In genomic region chr9:48538688-48539087, GRCm38 (mm10) we compare ENCODE assay signal across 8 mouse cellular contexts. TPM values are rescaled to one million over a fixed set of nuclear protein-coding genes. Genes with fewer than 3 reads are reported as not detected.
A peak's percentile ranks its signal among the peaks of the same experiment; 100 is the strongest.
DNase-seq lines count a peak whose midpoint lies in the region; ATAC-seq and TF ChIP-seq lines count a peak whose summit lies in the region.

No protein-coding gene starts in this region.

- peak overlapping the region; percentile 54; the same call in 1 of the 2 replicates for H3K9ac ChIP-seq in forebrain, embryonic 13.5 days
- no peak overlapping the region for H3K9ac ChIP-seq in liver, embryonic 11.5 days (ENCODE audit: low read depth, low read length)

- DNase-seq in adrenal gland, postnatal 14 days = peak; percentile 11
- DNase-seq in adrenal gland, postnatal 4 days (ENCODE audit: low spot score in 2 of 2) = no peak
- DNase-seq in left cerebral cortex, adult 18-20 months (ENCODE audit: low spot score in 2 of 2) = peak; percentile 9 to 15
- DNase-seq in left cerebral cortex, adult 8-10 months (ENCODE audit: low spot score in 2 of 2) = no peak
- DNase-seq in liver, embryonic 11.5 days (ENCODE audit: low spot score) = no peak
- DNase-seq in Muller cell, postnatal 12 days (ENCODE audit: inconsistent ontology term) = no peak

- TF ChIP-seq POLR2A in testis, adult 2 months (IDR thresholded peaks at IDR 0.05; ENCODE audit: control insufficient read depth, low read depth, low read length) = no peak

- TF ChIP-seq CTCF in testis, adult 2 months (IDR thresholded peaks at IDR 0.05; ENCODE audit: control insufficient read depth, insufficient read depth, insufficient replicate concordance, low read depth, low read length) = no peak

- H3K4me2 ChIP-seq in forebrain, embryonic 13.5 days = peak overlapping the region; percentile 60
- peak overlapping the region; percentile 40 for H3K4me2 ChIP-seq in liver, embryonic 11.5 days

- no peaks in the 10 kb centered on the region for H3K36me3 ChIP-seq in forebrain, embryonic 13.5 days (ENCODE audit: poor library complexity, severe bottlenecking)
- H3K36me3 ChIP-seq in liver, embryonic 11.5 days (ENCODE audit: control insufficient read depth, insufficient read depth, low read length) = no peaks in the 10 kb centered on the region
- H3K36me3 ChIP-seq in testis, adult 2 months (ENCODE audit: control insufficient read depth, insufficient read depth, low read length) = no peaks in the 10 kb centered on the region

- ATAC-seq in forebrain, embryonic 13.5 days = peak; percentile 66; the same call in 1 of the 2 replicates
- ATAC-seq in liver, embryonic 11.5 days (replicated peaks; ENCODE audit: low FRiP score) = no peak

- 0 out of 2 replicates have a peak, but pooled peaks cover 8% of the 10 kb centered on the region for H3K9me3 ChIP-seq in forebrain, embryonic 13.5 days (replicated peaks)
- H3K9me3 ChIP-seq in liver, embryonic 11.5 days (ENCODE audit: control insufficient read depth, low read length) = peaks cover 3% of the 10 kb centered on the region

- H3K27ac ChIP-seq in forebrain, embryonic 13.5 days = peak overlapping the region; percentile 68; the same call in 1 of the 2 replicates
- no peak overlapping the region for H3K27ac ChIP-seq in liver, embryonic 11.5 days (ENCODE audit: low read depth, low read length)
- no peak overlapping the region for H3K27ac ChIP-seq in testis, adult 2 months (ENCODE audit: control insufficient read depth, insufficient read depth, low read depth, low read length)

- 7% methylated on average over 12 of the region's 12 CpGs for WGBS in forebrain, embryonic 13.5 days
- 19% methylated on average over 12 of the region's 12 CpGs for WGBS in liver, embryonic 11.5 days

- H3K27me3 ChIP-seq in forebrain, embryonic 13.5 days = 0 out of 2 replicates have a peak, but pooled peaks cover 4% of the 10 kb centered on the region
- peaks cover 5% of the 10 kb centered on the region; the same call in 1 of the 2 replicates for H3K27me3 ChIP-seq in liver, embryonic 11.5 days (replicated peaks; ENCODE audit: control insufficient read depth, insufficient read depth, low read length)
- H3K27me3 ChIP-seq in testis, adult 2 months (ENCODE audit: control insufficient read depth, insufficient read depth, low read length) = no peaks in the 10 kb centered on the region

- H3K4me3 ChIP-seq in forebrain, embryonic 13.5 days = peak overlapping the region; percentile 27
- H3K4me3 ChIP-seq in liver, embryonic 11.5 days (ENCODE audit: low read depth, low read length) = no peak overlapping the region
- peak overlapping the region; percentile 65 for H3K4me3 ChIP-seq in testis, adult 2 months (ENCODE audit: control insufficient read depth, low read depth, low read length)

- peaks cover 13% of the 10 kb centered on the region for H3K4me1 ChIP-seq in forebrain, embryonic 13.5 days
- no peaks in the 10 kb centered on the region for H3K4me1 ChIP-seq in liver, embryonic 11.5 days (replicated peaks; ENCODE audit: control insufficient read depth, insufficient read depth, low read length)
- H3K4me1 ChIP-seq in testis, adult 2 months (ENCODE audit: control insufficient read depth, insufficient read depth, low read length) = peaks cover 6% of the 10 kb centered on the region

RNA-seq across cellular contexts. Expression of gene Gm5617, which starts 43.4 kb away (rescaled TPM):
- 42.8 and 47.2 TPM in 2 replicates for total RNA-seq in adrenal gland, postnatal 14 days (2021)
- total RNA-seq in adrenal gland, postnatal 4 days (2021) = 10 to 100 TPM; 25.7 to 26.9 TPM
- 1 to 10 TPM; 8.6 to 9.4 TPM for total RNA-seq in left cerebral cortex, adult 18-20 months (2021)
- 10 to 100 TPM in 2 of 4 experiments, 1 to 10 TPM in 2; 7.9 to 14.0 (median 10.8) TPM for total RNA-seq in left cerebral cortex, adult 8-10 months (2022)
- polyA plus RNA-seq in forebrain, embryonic 13.5 days (2015; fragmentation: Nextera tagmentation; extraction: Ambion mirVana) = 35.1 and 41.5 TPM in 2 replicates
- 22.0 and 29.8 TPM in 2 replicates for polyA plus RNA-seq in liver, embryonic 11.5 days (2014; fragmentation: Nextera tagmentation; extraction: Ambion mirVana)
- 2,840 and 3,410 TPM in 2 replicates for polyA plus RNA-seq in testis, adult 2 months (2012; rRNA removed)

RNA-seq across cellular contexts. Expression of gene Rbm7, which starts 43.6 kb away (rescaled TPM):
- 63.2 and 67.5 TPM in 2 replicates for total RNA-seq in adrenal gland, postnatal 14 days (2021)
- total RNA-seq in adrenal gland, postnatal 4 days (2021) = 10 to 100 TPM; 72.9 to 85.9 TPM
- total RNA-seq in left cerebral cortex, adult 18-20 months (2021) = 10 to 100 TPM; 33.8 to 34.2 TPM
- total RNA-seq in left cerebral cortex, adult 8-10 months (2022) = 10 to 100 TPM; 36.4 to 40.3 (median 37.3) TPM
- polyA plus RNA-seq in forebrain, embryonic 13.5 days (2015; fragmentation: Nextera tagmentation; extraction: Ambion mirVana) = 122 TPM in 2 replicates
- polyA plus RNA-seq in liver, embryonic 11.5 days (2014; fragmentation: Nextera tagmentation; extraction: Ambion mirVana) = 110 and 121 TPM in 2 replicates
- 47.0 and 50.4 TPM in 2 replicates for polyA plus RNA-seq in testis, adult 2 months (2012; rRNA removed)

RNA-seq across cellular contexts. Expression of gene Rexo2, which starts 58.3 kb away (rescaled TPM):
- total RNA-seq in adrenal gland, postnatal 14 days (2021) = 92.9 and 94.2 TPM in 2 replicates
- 10 to 100 TPM; 63.8 to 65.4 TPM for total RNA-seq in adrenal gland, postnatal 4 days (2021)
- total RNA-seq in left cerebral cortex, adult 18-20 months (2021) = 100 to 1,000 TPM in 1 of 2 experiments, 10 to 100 TPM in 1; 97.6 to 103 TPM
- 10 to 100 TPM; 86.2 to 97.6 (median 91.0) TPM for total RNA-seq in left cerebral cortex, adult 8-10 months (2022)
- 99.8 and 105 TPM in 2 replicates for polyA plus RNA-seq in forebrain, embryonic 13.5 days (2015; fragmentation: Nextera tagmentation; extraction: Ambion mirVana)
- polyA plus RNA-seq in liver, embryonic 11.5 days (2014; fragmentation: Nextera tagmentation; extraction: Ambion mirVana) = 173 TPM in 2 replicates
- polyA plus RNA-seq in testis, adult 2 months (2012; rRNA removed) = 45.6 and 50.7 TPM in 2 replicates

Comparison
In these comparisons a context has a peak if more than half of its experiments do, and no peak if none do; other contexts are left out.
1. DNase-seq: peak in adrenal gland, postnatal 14 days (single experiment) and left cerebral cortex, adult 18-20 months (2 of 2); none in adrenal gland, postnatal 4 days (0 of 2), left cerebral cortex, adult 8-10 months (0 of 2), liver, embryonic 11.5 days (single experiment) and Muller cell, postnatal 12 days (single experiment).